ENCODE assay signal across 22 mouse cellular contexts in the genomic region with DNA sequence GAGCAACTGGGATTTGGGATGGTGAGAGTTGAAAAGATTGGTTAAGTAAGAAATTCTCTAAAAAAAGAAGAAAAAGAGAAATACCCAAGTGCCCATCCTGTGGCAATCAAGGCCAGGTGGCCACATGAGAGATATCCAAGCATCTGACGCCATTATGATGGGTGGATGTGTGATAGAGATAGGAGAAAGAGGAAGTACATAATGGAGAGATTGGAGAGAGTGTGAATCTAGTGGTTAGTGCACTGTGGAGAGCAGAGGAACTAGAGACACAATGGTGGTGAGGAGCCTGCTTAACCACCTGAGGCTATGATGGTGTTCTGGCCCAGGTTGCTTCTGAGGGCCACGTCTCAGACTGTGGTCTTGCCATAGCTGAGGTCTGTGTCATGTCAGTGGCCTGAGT. TPM values are rescaled to one million over a fixed set of nuclear protein-coding genes. Genes with fewer than 3 reads are reported as not detected.
A peak's percentile ranks its signal among the peaks of the same experiment; 100 is the strongest.
DNase-seq lines count a peak whose midpoint lies in the region; ATAC-seq lines count a peak whose summit lies in the region.
"Had no signal": no experiment of that assay in that cellular context is flagged by ENCODE, and none has a peak within 500 bp of the region (broad histone marks: within the 10 kb centered on the region; RNA-seq: fewer than 3 reads in every experiment).

No protein-coding gene starts in this region.

- DNase-seq in 416B (ENCODE audit: low read depth), result peak; percentile 85
- DNase-seq in MEL-GATA-1-ER (ENCODE audit: extremely low read depth, low read depth), result peak; percentile 88
- no peak for DNase-seq in gastrocnemius, postnatal 14 days
- DNase-seq in spleen, postnatal 14 days (ENCODE audit: low spot score in 2 of 2), result no peak
- no peak for DNase-seq in kidney, adult 9 months
- DNase-seq in frontal cortex, postnatal 10 days (ENCODE audit: low spot score in 2 of 2), result no peak
- DNase-seq: adrenal gland, postnatal 10 days; adrenal gland, postnatal 36 days; B cell, adult 2 months; cerebellum, adult 18-20 months; cerebellum, adult 9-10 months; cerebellum, postnatal 14 days; embryo, embryonic 11 days; forebrain, postnatal 0 days; gastrocnemius, postnatal 36 days had no signal

- intact Hi-C loops in gastrocnemius, postnatal 14 days (cut with DNase I; ENCODE audit: low total_unique reads), result no loop called here

- peak; percentile 58 to 60 for ATAC-seq in hematopoietic stem cell, adult 5-6 weeks (replicated peaks in 1 of 2; ENCODE audit: insufficient read depth in 1 of 2, low FRiP score in 2 of 2, low TSS enrichment in 1 of 2, low read depth in 1 of 2, poor library complexity in 2 of 2, severe bottlenecking in 2 of 2)
- peak; percentile 81 for ATAC-seq in megakaryocyte progenitor cell, adult 5-6 weeks (replicated peaks; ENCODE audit: poor library complexity)
- ATAC-seq: forebrain, embryonic 14.5 days; forebrain, postnatal 0 days; hindbrain, postnatal 0 days; inflammation-experienced regulatory T-cells, adult 6 months; intestine, embryonic 16.5 days; Patski had no signal

RNA-seq across cellular contexts. Expression of a gene that starts 31.9 kb away (rescaled TPM):
- not detected in 2 replicates for total RNA-seq in hematopoietic stem cell, adult 5-6 weeks (2017)
- not detected in 2 replicates for total RNA-seq in megakaryocyte progenitor cell, adult 5-6 weeks (2015)
- total RNA-seq in megakaryocyte progenitor cell, adult 5-6 weeks (2017), result not detected in 2 replicates
- under 1 TPM; 0.31 to 0.94 TPM for total RNA-seq in gastrocnemius, postnatal 14 days (2021)
- total RNA-seq: forebrain, postnatal 0 days; hindbrain, postnatal 0 days had no signal

Comparison
In these comparisons a context has a peak if more than half of its experiments do, and no peak if none do; other contexts are left out.
1. DNase-seq: peak in 416B (single experiment) and MEL-GATA-1-ER (single experiment); none in gastrocnemius, postnatal 14 days (single experiment), spleen, postnatal 14 days (0 of 2), kidney, adult 9 months (single experiment) and frontal cortex, postnatal 10 days (0 of 2).